Comparison of ENCODE assay signal across 14 mouse cellular contexts in the genomic region with DNA sequence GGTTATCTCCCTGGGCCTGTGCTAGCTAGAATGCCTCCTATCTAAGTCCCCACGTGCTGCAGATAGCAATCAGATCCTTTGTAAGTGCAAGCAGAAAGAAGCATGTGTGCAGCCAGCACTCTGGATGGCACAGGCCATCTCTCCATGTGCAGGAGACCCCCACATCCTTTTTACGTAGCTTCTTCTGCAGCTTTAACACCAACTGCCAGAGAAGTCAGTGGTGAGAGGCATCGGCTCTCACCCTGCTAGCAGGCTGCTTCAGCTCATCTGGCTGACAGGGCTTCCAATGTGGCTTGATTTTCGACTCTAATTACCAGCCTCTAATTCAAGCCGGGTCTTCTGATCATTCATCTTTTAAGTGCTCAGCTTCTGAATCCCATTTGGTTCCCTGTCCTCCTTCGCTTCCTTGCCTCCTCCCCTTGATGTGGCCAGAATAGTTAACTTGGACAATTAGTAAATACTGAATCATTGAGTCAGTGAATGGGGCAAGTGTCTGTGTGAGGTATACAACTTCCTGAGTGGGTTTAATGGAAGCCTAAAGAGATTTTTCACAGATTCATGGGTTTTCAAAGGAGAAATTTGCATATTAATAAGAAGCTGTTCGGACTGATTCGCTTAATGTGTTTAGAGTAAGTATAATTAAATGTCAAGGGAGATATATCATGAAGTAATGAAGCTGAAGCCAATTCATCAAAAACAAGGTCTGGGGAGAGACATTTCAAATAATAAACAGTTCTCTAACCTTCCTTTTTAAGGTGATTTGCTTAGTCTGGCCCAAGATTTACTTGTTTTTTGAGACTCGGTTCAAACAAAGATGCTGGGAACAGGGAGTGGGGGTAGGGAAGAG. TPM values are rescaled to one million over a fixed set of nuclear protein-coding genes. Genes with fewer than 3 reads are reported as not detected.
A peak's percentile ranks its signal among the peaks of the same experiment; 100 is the strongest.
DNase-seq lines count a peak whose midpoint lies in the region; ATAC-seq and TF ChIP-seq lines count a peak whose summit lies in the region.
"Had no signal": no experiment of that assay in that cellular context is flagged by ENCODE, and none has a peak within 500 bp of the region (broad histone marks: within the 10 kb centered on the region; RNA-seq: fewer than 3 reads in every experiment).

No protein-coding gene starts in this region.

- 28% methylated on average over 9 of the region's 9 CpGs for WGBS in hindbrain, embryonic 12.5 days
- 15% methylated on average over 9 of the region's 9 CpGs for WGBS in midbrain, embryonic 15.5 days
- 42% methylated on average over 9 of the region's 9 CpGs for WGBS in cerebellum, adult 2 months
- 55% methylated on average over 9 of the region's 9 CpGs for WGBS in heart, embryonic 12.5 days

- peak; percentile 84 for ATAC-seq in hindbrain, embryonic 12.5 days (ENCODE audit: low FRiP score)
- ATAC-seq in midbrain, embryonic 15.5 days (replicated peaks): peak; percentile 48; the same call in 1 of the 2 replicates
- no peak for ATAC-seq in activated CD4-positive, CD25-positive, alpha-beta regulatory T cell, adult 4 months
- no peak for ATAC-seq in heart, embryonic 12.5 days (ENCODE audit: insufficient number of reproducible peaks, low FRiP score)
- ATAC-seq: intestine, postnatal 0 days; liver, postnatal 0 days had no signal

- TF ChIP-seq CTCF in cerebellum, adult 2 months (IDR thresholded peaks at IDR 0.05; ENCODE audit: borderline replicate concordance, insufficient read depth, low read depth, low read length): no peak

- no peak overlapping the region for H3K4me2 ChIP-seq in hindbrain, embryonic 12.5 days (replicated peaks)
- H3K4me2 ChIP-seq in midbrain, embryonic 15.5 days: peak overlapping the region; percentile 18; the same call in 1 of the 2 replicates
- no peak overlapping the region for H3K4me2 ChIP-seq in heart, embryonic 12.5 days
- H3K4me2 ChIP-seq: embryonic facial prominence, embryonic 15.5 days; heart, embryonic 15.5 days had no signal

- H3K27ac ChIP-seq in hindbrain, embryonic 12.5 days: peak overlapping the region; percentile 80
- H3K27ac ChIP-seq in midbrain, embryonic 15.5 days: peak overlapping the region; percentile 39; the same call in 1 of the 2 replicates
- no peak overlapping the region for H3K27ac ChIP-seq in cerebellum, adult 2 months (ENCODE audit: insufficient read depth, low read length)
- no peak overlapping the region for H3K27ac ChIP-seq in heart, embryonic 12.5 days (ENCODE audit: poor library complexity, severe bottlenecking)
- H3K27ac ChIP-seq: embryonic facial prominence, embryonic 15.5 days; heart, embryonic 15.5 days had no signal

- H3K4me1 ChIP-seq in hindbrain, embryonic 12.5 days: peaks cover 34% of the 10 kb centered on the region
- peaks cover 28% of the 10 kb centered on the region for H3K4me1 ChIP-seq in midbrain, embryonic 15.5 days
- H3K4me1 ChIP-seq in cerebellum, adult 2 months (ENCODE audit: control insufficient read depth, insufficient read depth, low read length): no peaks in the 10 kb centered on the region
- peaks cover 7% of the 10 kb centered on the region; the same call in 1 of the 2 replicates for H3K4me1 ChIP-seq in heart, embryonic 12.5 days (replicated peaks)
- H3K4me1 ChIP-seq: embryonic facial prominence, embryonic 15.5 days; heart, embryonic 15.5 days had no signal

- no peak overlapping the region for H3K9ac ChIP-seq in hindbrain, embryonic 12.5 days
- no peak overlapping the region for H3K9ac ChIP-seq in midbrain, embryonic 15.5 days
- H3K9ac ChIP-seq in heart, embryonic 12.5 days: no peak overlapping the region
- H3K9ac ChIP-seq: embryonic facial prominence, embryonic 15.5 days; heart, embryonic 15.5 days; liver, postnatal 0 days had no signal

- TF ChIP-seq POLR2A in cerebellum, adult 2 months (IDR thresholded peaks at IDR 0.05; ENCODE audit: borderline replicate concordance, insufficient read depth, low read length): no peak

- no peaks in the 10 kb centered on the region for H3K36me3 ChIP-seq in hindbrain, embryonic 12.5 days
- H3K36me3 ChIP-seq in midbrain, embryonic 15.5 days (replicated peaks): no peaks in the 10 kb centered on the region
- no peaks in the 10 kb centered on the region for H3K36me3 ChIP-seq in heart, embryonic 12.5 days
- H3K36me3 ChIP-seq: embryonic facial prominence, embryonic 15.5 days; heart, embryonic 15.5 days had no signal

- no peaks in the 10 kb centered on the region for H3K9me3 ChIP-seq in hindbrain, embryonic 12.5 days (replicated peaks)
- H3K9me3 ChIP-seq in midbrain, embryonic 15.5 days: no peaks in the 10 kb centered on the region
- H3K9me3 ChIP-seq in heart, embryonic 12.5 days (replicated peaks): no peaks in the 10 kb centered on the region
- H3K9me3 ChIP-seq: embryonic facial prominence, embryonic 15.5 days; heart, embryonic 15.5 days had no signal

- H3K27me3 ChIP-seq in hindbrain, embryonic 12.5 days: 0 out of 2 replicates have a peak, but pooled peaks cover 5% of the 10 kb centered on the region
- H3K27me3 ChIP-seq in midbrain, embryonic 15.5 days (replicated peaks): no peaks in the 10 kb centered on the region
- H3K27me3 ChIP-seq in cerebellum, adult 2 months (ENCODE audit: control insufficient read depth, insufficient read depth, low read length): no peaks in the 10 kb centered on the region
- H3K27me3 ChIP-seq in heart, embryonic 12.5 days (replicated peaks): peaks cover 9% of the 10 kb centered on the region; the same call in 1 of the 2 replicates
- H3K27me3 ChIP-seq: embryonic facial prominence, embryonic 15.5 days had no signal

- H3K4me3 ChIP-seq in hindbrain, embryonic 12.5 days: no peak overlapping the region
- H3K4me3 ChIP-seq in midbrain, embryonic 15.5 days: no peak overlapping the region
- H3K4me3 ChIP-seq in cerebellum, adult 2 months (replicated peaks; ENCODE audit: insufficient read depth, low read depth, low read length): no peak overlapping the region
- no peak overlapping the region for H3K4me3 ChIP-seq in heart, embryonic 12.5 days
- H3K4me3 ChIP-seq: embryonic facial prominence, embryonic 15.5 days; heart, embryonic 15.5 days had no signal

- DNase-seq in layer of hippocampus, postnatal 10 days (ENCODE audit: low spot score in 2 of 2): peak; percentile 7 to 17
- DNase-seq in layer of hippocampus, adult 9-11 months: no peak
- no peak for DNase-seq in cerebellum, adult 2 months
- no peak for DNase-seq in adrenal gland, adult 8-10 months
- DNase-seq: cerebellum, adult 8-10 months; liver, postnatal 0 days had no signal

RNA-seq across cellular contexts. Expression of gene F930015N05Rik, which starts 53.4 kb away (rescaled TPM):
- total RNA-seq in layer of hippocampus, postnatal 10 days (2021): under 1 TPM in 1 of 2 experiments, not detected in 1; 0.32 TPM
- 2.4 and 3.2 TPM in 2 replicates for polyA plus RNA-seq in hindbrain, embryonic 12.5 days (2016; fragmentation: Nextera tagmentation; extraction: Ambion mirVana)
- 1.6 and 2.6 TPM in 2 replicates for polyA plus RNA-seq in midbrain, embryonic 15.5 days (2015; fragmentation: Nextera tagmentation; extraction: Ambion mirVana)
- polyA plus RNA-seq in activated CD4-positive, CD25-positive, alpha-beta regulatory T cell, adult 4 months (2017; shearing (Covaris generic)): not detected
- polyA plus RNA-seq in cerebellum, adult 2 months (2012; rRNA removed): 0.25 and 0.55 TPM in 2 replicates
- total RNA-seq in adrenal gland, adult 8-10 months (2022): not detected
- polyA plus RNA-seq in heart, embryonic 12.5 days (2016; fragmentation: Nextera tagmentation; extraction: Ambion mirVana): not detected in 2 replicates
- total RNA-seq: megakaryocyte progenitor cell, adult 5-6 weeks had no signal
- polyA plus RNA-seq: intestine, postnatal 0 days had no signal

RNA-seq across cellular contexts. Expression of gene Hs3st3a1, which starts 54.7 kb away (rescaled TPM):
- under 1 TPM; 0.18 to 0.27 TPM for total RNA-seq in layer of hippocampus, postnatal 10 days (2021)
- polyA plus RNA-seq in hindbrain, embryonic 12.5 days (2016; fragmentation: Nextera tagmentation; extraction: Ambion mirVana): 1.9 and 2.8 TPM in 2 replicates
- polyA plus RNA-seq in midbrain, embryonic 15.5 days (2015; fragmentation: Nextera tagmentation; extraction: Ambion mirVana): 1.8 and 1.9 TPM in 2 replicates
- not detected for polyA plus RNA-seq in activated CD4-positive, CD25-positive, alpha-beta regulatory T cell, adult 4 months (2017; shearing (Covaris generic))
- polyA plus RNA-seq in cerebellum, adult 2 months (2012; rRNA removed): 0.72 and 0.76 TPM in 2 replicates
- under 1 TPM; 0.24 to 0.32 (median 0.25) TPM for total RNA-seq in adrenal gland, adult 8-10 months (2022)
- polyA plus RNA-seq in heart, embryonic 12.5 days (2016; fragmentation: Nextera tagmentation; extraction: Ambion mirVana): 1.6 and 1.7 TPM in 2 replicates
- total RNA-seq: megakaryocyte progenitor cell, adult 5-6 weeks had no signal

Comparison
In these comparisons a context has a peak if more than half of its experiments do, and no peak if none do; other contexts are left out.
1. DNase-seq: peak in layer of hippocampus, postnatal 10 days (2 of 2); none in layer of hippocampus, adult 9-11 months (single experiment), cerebellum, adult 2 months (0 of 2) and adrenal gland, adult 8-10 months (single experiment).
2. ATAC-seq: peak in hindbrain, embryonic 12.5 days (single experiment) and midbrain, embryonic 15.5 days (single experiment); none in activated CD4-positive, CD25-positive, alpha-beta regulatory T cell, adult 4 months (single experiment) and heart, embryonic 12.5 days (single experiment).
3. H3K27ac ChIP-seq: peak in hindbrain, embryonic 12.5 days (single experiment) and midbrain, embryonic 15.5 days (single experiment); none in cerebellum, adult 2 months (single experiment) and heart, embryonic 12.5 days (single experiment).